In genomic region chr3:87508205-87508901, GRCm38 (mm10) we compare ENCODE assay signal across 8 mouse cellular contexts. TPM values are rescaled to one million over a fixed set of nuclear protein-coding genes. Genes with fewer than 3 reads are reported as not detected.
DNase-seq lines count a peak whose midpoint lies in the region; ATAC-seq lines count a peak whose summit lies in the region.

No protein-coding gene starts in this region.

- DNase-seq in adrenal gland, adult (ENCODE audit: inconsistent age in 2 of 2, low spot score in 1 of 2) = peak; percentile 72 to 95
- DNase-seq in embryo, embryonic 10.5 days (ENCODE audit: low spot score) = peak; percentile 95
- peak; percentile 56 to 75 for DNase-seq in gastrocnemius, postnatal 36 days
- peak; percentile 92 for DNase-seq in intestine, embryonic 14.5 days (ENCODE audit: low spot score)
- peak; percentile 64 to 86 for DNase-seq in left cerebral cortex, postnatal 10 days (ENCODE audit: extremely low spot score in 1 of 2, low spot score in 2 of 2)
- peak; percentile 89 for DNase-seq in right cerebral cortex, postnatal 14 days
- DNase-seq in urinary bladder, postnatal 14 days (ENCODE audit: low spot score) = peak; percentile 91

- no peaks in the 10 kb centered on the region for H3K9me3 ChIP-seq in intestine, embryonic 14.5 days (ENCODE audit: control insufficient read depth, low read length)

- 34% methylated on average over 17 of the region's 17 CpGs for WGBS in intestine, embryonic 14.5 days

- H3K27me3 ChIP-seq in intestine, embryonic 14.5 days (replicated peaks; ENCODE audit: control insufficient read depth, insufficient read depth, low read length) = no peaks in the 10 kb centered on the region

- H3K4me3 ChIP-seq in intestine, embryonic 14.5 days (ENCODE audit: low read depth, low read length) = no peak overlapping the region

- H3K4me1 ChIP-seq in intestine, embryonic 14.5 days (replicated peaks; ENCODE audit: control insufficient read depth, insufficient read depth, low read length) = peaks cover 11% of the 10 kb centered on the region

- no peak overlapping the region for H3K27ac ChIP-seq in intestine, embryonic 14.5 days (ENCODE audit: low read depth)

- H3K9ac ChIP-seq in intestine, embryonic 14.5 days (ENCODE audit: low read length) = no peak overlapping the region

- ATAC-seq in intestine, embryonic 14.5 days (replicated peaks; ENCODE audit: low FRiP score, low TSS enrichment, low read depth) = peak; percentile 51; the same call in 1 of the 2 replicates
- ATAC-seq in megakaryocyte progenitor cell, adult 5-6 weeks (replicated peaks; ENCODE audit: poor library complexity) = peak; percentile 81

- no peaks in the 10 kb centered on the region for H3K36me3 ChIP-seq in intestine, embryonic 14.5 days (ENCODE audit: control insufficient read depth, insufficient read depth, low read length)

- intact Hi-C loops in gastrocnemius, postnatal 36 days (cut with DNase I) = loop anchor here (1.0 to 10.0 kb wide), 2 partner anchors 53 to 424 kb away; no protein-coding TSS in a partner anchor
- intact Hi-C loops in left cerebral cortex, postnatal 10 days (cut with DNase I) = loop anchor here (1.0 kb wide), 1 partner anchor 55 kb away; no protein-coding TSS in a partner anchor

- H3K4me2 ChIP-seq in intestine, embryonic 14.5 days (ENCODE audit: low read length) = no peak overlapping the region

RNA-seq across cellular contexts. Expression of gene Etv3, which starts 16.9 kb away (rescaled TPM):
- 1 to 10 TPM; 8.1 to 9.5 TPM for total RNA-seq in gastrocnemius, postnatal 36 days (2021)
- polyA plus RNA-seq in intestine, embryonic 14.5 days (2014; fragmentation: Nextera tagmentation; extraction: Ambion mirVana) = 10.1 and 10.5 TPM in 2 replicates
- total RNA-seq in left cerebral cortex, postnatal 10 days (2021) = 10 to 100 TPM; 14.7 to 15.7 TPM
- 7.4 and 8.5 TPM in 2 replicates for total RNA-seq in megakaryocyte progenitor cell, adult 5-6 weeks (2015)
- 9.2 and 9.5 TPM in 2 replicates for total RNA-seq in megakaryocyte progenitor cell, adult 5-6 weeks (2017)
